Mouse (Mus musculus) bone marrow, adult 2 months (tissue): ENCODE data around the gene Zdhhc7. TPM values are rescaled to one million over a fixed set of nuclear protein-coding genes. Genes with fewer than 3 reads are reported as not detected.

Experiments used
- H3K27ac ChIP-seq: fragments of 200-500 bp; 2 replicates; pipeline ENCODE4 v1.5.1; 2012; ENCODE audit warnings: low read depth, mild to moderate bottlenecking, control low read depth, inconsistent platforms, low read length; ENCODE audit not compliant: control insufficient read depth, poor library complexity, insufficient read depth
- H3K4me1 ChIP-seq: fragments of 200-500 bp; 2 replicates; pipeline ENCODE4 v1.6.1; 2011; ENCODE audit warnings: low read length; ENCODE audit not compliant: control insufficient read depth, insufficient read depth
- H3K4me3 ChIP-seq: fragments of 200-500 bp; replicated peaks from 2 replicates; pipeline ENCODE3; 2011; ENCODE audit warnings: mild to moderate bottlenecking, low read depth, low read length, control low read depth; ENCODE audit not compliant: control insufficient read depth
- CTCF ChIP-seq: fragments of 200-500 bp; IDR thresholded peaks from 2 replicates; pipeline ENCODE4 v1.5.1; 2011; ENCODE audit warnings: low read length, control low read depth; ENCODE audit not compliant: control insufficient read depth, insufficient read depth
- POLR2A ChIP-seq: fragments of 200-500 bp; IDR thresholded peaks from 2 replicates; pipeline ENCODE4 v1.6.1; 2011; ENCODE audit warnings: low read depth, mild to moderate bottlenecking, control low read depth, low read length, borderline replicate concordance; ENCODE audit not compliant: control insufficient read depth
- WGBS: fragments of 180-500 bp; shearing (Covaris S2); methylation state at CpG from one replicate; pipeline ENCODE4 v1.1.7; 2018; 5-methylcytosine and 5-hydroxymethylcytosine counted together
- polyA plus RNA-seq: library from polyadenylated mRNA; stranded (reverse); fragments of >200 nt; gene quantifications from 2 replicates; pipeline ENCODE4 v1.2.4, GENCODE M21; 2011; ENCODE audit warnings: low replicate concordance; ENCODE audit not compliant: missing spikeins, insufficient read depth, insufficient read length

Gene Zdhhc7
- polyA plus RNA-seq, 1 experiment: 18.7 TPM

GRCm38 (mm10) chr8:120111382-120111781 is 10.1 kb upstream of the Zdhhc7 start:
- Histone ChIP-seq H3K4me3 (no peak overlapping the region), H3K27ac (no peak overlapping the region), H3K4me1 (peaks cover 10% of the 10 kb centered on the region; the same call in 1 of the 2 replicates)
- TF ChIP-seq POLR2A: no peak
- TF ChIP-seq CTCF: no peak
- WGBS: 69% methylated on average over 4 of the region's 4 CpGs

DNA sequence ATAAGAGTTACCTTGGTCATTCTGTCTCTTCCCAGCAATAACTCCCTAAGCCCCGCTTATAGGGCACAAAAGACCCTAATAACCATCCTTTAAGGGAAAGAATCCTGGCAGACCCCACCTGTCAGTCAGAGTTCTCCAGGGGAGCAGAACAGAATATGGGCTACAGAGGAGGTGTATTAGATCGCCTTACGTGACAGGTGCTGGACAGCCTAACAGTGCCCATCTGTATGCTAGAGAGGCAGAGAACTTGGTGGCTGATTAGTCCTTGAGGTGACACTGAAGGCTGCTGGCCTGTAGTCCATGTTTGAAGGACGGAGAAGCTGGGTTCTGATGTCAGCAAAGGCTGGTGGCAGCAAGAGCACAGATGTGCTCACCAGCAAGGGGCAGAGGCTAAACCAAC is 9.7 kb upstream of the Zdhhc7 start:
- TF ChIP-seq CTCF (no peak), POLR2A (no peak)
- WGBS: 85% methylated on average over 4 of the region's 4 CpGs
- Histone ChIP-seq H3K4me3 (no peak overlapping the region), H3K4me1 (peaks cover 10% of the 10 kb centered on the region; the same call in 1 of the 2 replicates), H3K27ac (no peak overlapping the region)

DNA sequence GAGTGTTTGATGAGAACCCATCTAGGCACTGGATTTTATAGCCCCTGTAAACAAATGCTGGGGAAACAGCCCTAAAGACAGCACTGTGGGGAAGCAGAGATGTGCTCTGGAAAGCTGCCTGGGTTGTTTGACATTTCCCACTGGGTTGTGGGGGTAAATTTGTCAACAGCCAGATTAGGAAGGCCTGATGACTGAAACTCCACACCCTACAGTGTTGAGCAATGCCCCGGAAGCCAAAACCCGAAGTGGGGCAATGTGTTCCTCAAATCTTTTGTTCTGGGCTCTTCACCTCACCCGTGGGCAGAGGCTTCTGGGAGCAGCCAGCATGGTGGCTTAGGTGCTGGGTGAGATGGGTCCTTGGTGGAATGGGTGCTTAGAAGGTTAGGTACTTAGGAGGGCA is 7.9 kb upstream of the Zdhhc7 start:
- H3K27ac ChIP-seq: peak overlapping the region; percentile 75
- WGBS: 4% methylated on average over 3 of the region's 3 CpGs

DNA sequence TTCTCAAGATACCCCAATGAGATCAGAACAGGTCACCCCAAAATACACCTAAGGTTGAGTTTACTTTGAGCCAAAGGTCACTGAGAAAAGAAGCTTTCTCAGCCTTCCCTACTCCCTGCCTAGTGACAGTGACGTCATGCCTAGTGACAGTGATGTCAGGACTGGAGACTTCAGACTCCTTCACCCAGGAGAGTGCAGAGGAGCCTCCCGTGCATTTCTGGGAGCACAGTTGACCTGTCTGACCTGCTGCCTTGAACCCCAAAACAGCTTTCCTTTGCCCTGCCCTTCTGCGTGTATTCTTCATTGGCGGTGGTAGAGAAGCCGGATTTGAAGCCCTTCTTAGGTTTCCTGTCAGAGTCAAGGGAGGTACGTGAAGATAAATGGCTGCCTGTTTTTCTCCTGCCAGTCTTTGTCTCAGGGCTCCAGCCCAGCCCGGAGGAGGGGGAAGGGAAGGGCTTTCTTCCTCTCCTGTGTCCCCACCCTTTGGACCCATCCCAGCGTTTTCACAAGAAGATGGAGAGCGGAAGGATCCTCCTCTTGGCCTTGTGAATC is 3.5 kb upstream of the Zdhhc7 start:
- H3K27ac ChIP-seq: peak overlapping the region; percentile 46; the same call in 1 of the 2 replicates
- WGBS: 48% methylated on average over 9 of the region's 9 CpGs
- TF ChIP-seq POLR2A: no peak
- H3K4me1 ChIP-seq: peaks cover 4% of the 10 kb centered on the region; the same call in 1 of the 2 replicates
- no peak overlapping the region for H3K4me3 ChIP-seq

More for the DNA sequence above, 7.9 kb upstream of the Zdhhc7 start:
- H3K4me1 ChIP-seq: peaks cover 10% of the 10 kb centered on the region; the same call in 1 of the 2 replicates
- H3K4me3 ChIP-seq: peak overlapping the region; percentile 27
- TF ChIP-seq CTCF (no peak), POLR2A (no peak)

DNA sequence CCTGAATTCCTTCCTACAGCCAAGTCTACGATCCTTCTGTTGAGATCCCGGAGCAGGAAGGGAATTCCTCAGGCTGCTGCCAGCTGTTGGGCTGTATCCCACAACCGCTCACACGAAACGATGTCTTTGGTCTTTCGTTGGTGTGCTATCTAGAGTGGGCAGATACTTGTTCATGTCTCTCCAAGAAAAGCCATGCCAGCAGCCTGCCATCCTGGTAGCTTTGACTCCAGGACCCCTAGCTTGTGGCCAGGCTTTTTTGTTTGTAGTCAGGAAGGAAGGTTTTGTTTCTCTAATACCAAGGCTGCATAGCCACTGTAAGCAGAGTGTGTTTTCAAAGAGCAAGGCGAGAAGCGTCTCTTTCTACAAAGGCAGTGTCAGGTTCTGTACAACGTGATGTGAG is 2.6 kb upstream of the Zdhhc7 start:
- TF ChIP-seq POLR2A: no peak
- peaks cover 4% of the 10 kb centered on the region; the same call in 1 of the 2 replicates for H3K4me1 ChIP-seq
- WGBS: 88% methylated on average over 9 of the region's 9 CpGs
- H3K4me3 ChIP-seq: no peak overlapping the region
- H3K27ac ChIP-seq: no peak overlapping the region

- TF ChIP-seq CTCF (no peak), POLR2A (no peak)
- 3% methylated on average over 25 of the region's 25 CpGs for WGBS
- Histone ChIP-seq H3K4me1 (no peaks in the 10 kb centered on the region), H3K27ac (peak overlapping the region; percentile 85; the same call in 1 of the 2 replicates), H3K4me3 (peak overlapping the region; percentile 85)
Observed at GRCm38 (mm10) chr8:120100388-120101067, 754 bp downstream of the Zdhhc7 start.

DNA sequence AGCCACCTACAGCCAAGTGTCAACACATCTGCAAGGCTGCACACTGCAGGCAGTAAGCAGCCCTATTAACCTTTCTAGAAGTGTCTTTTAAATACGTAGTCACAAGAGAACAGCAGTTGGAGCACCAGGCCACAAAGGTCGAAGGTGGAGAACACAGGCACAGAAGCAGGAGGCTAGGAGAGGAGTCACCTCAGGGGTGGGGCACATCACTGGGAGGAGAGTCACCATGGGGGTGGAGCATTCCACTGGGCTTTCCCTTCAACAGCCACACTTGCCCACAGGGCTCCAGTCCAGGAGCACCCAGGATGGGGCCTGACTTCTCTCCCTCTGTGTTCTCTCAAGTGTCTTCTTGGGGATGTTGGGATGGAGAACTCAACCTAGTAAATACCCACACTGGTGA is 4.8 kb downstream of the Zdhhc7 start:
- Histone ChIP-seq H3K27ac (no peak overlapping the region), H3K4me3 (no peak overlapping the region), H3K4me1 (no peaks in the 10 kb centered on the region)
- WGBS: 66% methylated on average over 2 of the region's 2 CpGs
- TF ChIP-seq CTCF (no peak), POLR2A (no peak)

DNA sequence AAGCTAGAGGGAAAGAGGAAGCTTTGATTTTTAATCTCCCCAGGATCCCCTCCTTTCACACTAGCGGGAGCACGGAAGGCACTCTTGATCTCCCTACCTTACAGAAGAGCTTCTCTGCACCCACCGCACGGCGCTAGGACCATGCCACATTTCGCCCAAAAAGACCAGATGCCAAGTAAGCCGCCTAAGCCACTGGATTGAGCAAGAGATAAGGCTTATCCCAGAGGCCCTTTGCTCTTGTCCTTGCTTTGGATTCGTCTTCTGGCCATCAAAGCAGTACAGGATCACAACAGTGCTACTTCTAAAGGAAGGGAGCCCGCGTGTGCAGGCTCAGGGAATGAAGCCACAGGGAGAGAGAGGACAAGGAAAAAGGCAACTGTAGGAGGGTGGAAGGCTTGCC is 6.5 kb downstream of the Zdhhc7 start:
- TF ChIP-seq POLR2A: no peak
- no peak for TF ChIP-seq CTCF
- Histone ChIP-seq H3K4me3 (no peak overlapping the region), H3K4me1 (no peaks in the 10 kb centered on the region), H3K27ac (no peak overlapping the region)
- 68% methylated on average over 10 of the region's 10 CpGs for WGBS

- H3K27ac ChIP-seq: no peak overlapping the region
- WGBS: 82% methylated on average over 3 of the region's 3 CpGs
- TF ChIP-seq CTCF (no peak), POLR2A (no peak)
- no peak overlapping the region for H3K4me3 ChIP-seq
- H3K4me1 ChIP-seq: no peaks in the 10 kb centered on the region
Observed at GRCm38 (mm10) chr8:120093103-120093502, 8.2 kb downstream of the Zdhhc7 start.
